Mouse (Mus musculus) olfactory bulb, adult 2 months (tissue): ENCODE measurements around the gene Rsph1. TPM values are rescaled to one million over a fixed set of nuclear protein-coding genes. Genes with fewer than 3 reads are reported as not detected.

Experiments
- H3K27ac ChIP-seq: fragments of 200-500 bp; 2 replicates; pipeline ENCODE4 v1.5.1; 2012; ENCODE audit warnings: low read depth, low read length; ENCODE audit not compliant: insufficient read depth
- H3K4me1 ChIP-seq: fragments of 200-500 bp; 2 replicates; pipeline ENCODE4 v1.6.1; 2012; ENCODE audit warnings: low read length; ENCODE audit not compliant: control insufficient read depth, insufficient read depth
- H3K4me3 ChIP-seq: fragments of 200-500 bp; 2 replicates; pipeline ENCODE4 v1.5.1; 2012; ENCODE audit warnings: mild to moderate bottlenecking, low read depth, low read length, moderate library complexity; ENCODE audit not compliant: insufficient read depth
- CTCF ChIP-seq: fragments of 200-500 bp; IDR thresholded peaks from 2 replicates; pipeline ENCODE4 v1.5.1; 2012; ENCODE audit warnings: low read depth, mild to moderate bottlenecking, low read length, moderate library complexity; ENCODE audit not compliant: insufficient read depth
- POLR2A ChIP-seq: fragments of 200-500 bp; IDR thresholded peaks from 2 replicates; pipeline ENCODE4 v1.6.1; 2012; ENCODE audit warnings: mild to moderate bottlenecking, low read depth, low read length, moderate library complexity; ENCODE audit not compliant: insufficient read depth
- WGBS: fragments of 180-500 bp; shearing (Covaris S2); methylation state at CpG from one replicate; pipeline ENCODE4 v1.1.7; 2018; 5-methylcytosine and 5-hydroxymethylcytosine counted together
- polyA plus RNA-seq: library from polyadenylated mRNA; stranded (reverse); fragments of >200 nt; gene quantifications from 2 replicates; pipeline ENCODE4 v1.2.4, GENCODE M21; 2012; ENCODE audit warnings: low replicate concordance; ENCODE audit not compliant: missing spikeins, insufficient read depth, insufficient read length

The Rsph1 gene
- polyA plus RNA-seq, 1 experiment, result not detected

GRCm38 (mm10) chr17:31265171-31265572 is 12.0 kb downstream of the Rsph1 start:
- H3K4me3 ChIP-seq, result no peak overlapping the region
- no peaks in the 10 kb centered on the region for H3K4me1 ChIP-seq
- WGBS, result 67% methylated on average over 3 of the region's 3 CpGs
- TF ChIP-seq CTCF (no peak), POLR2A (no peak)
- H3K27ac ChIP-seq, result no peak overlapping the region

GRCm38 (mm10) chr17:31264372-31264771 is 12.8 kb downstream of the Rsph1 start:
- Histone ChIP-seq H3K4me1 (no peaks in the 10 kb centered on the region), H3K4me3 (no peak overlapping the region), H3K27ac (no peak overlapping the region)
- WGBS, result 73% methylated on average over 6 of the region's 6 CpGs
- no peak for TF ChIP-seq POLR2A
- no peak for TF ChIP-seq CTCF

GRCm38 (mm10) chr17:31263770-31264169 is 13.4 kb downstream of the Rsph1 start:
- 94% methylated on average over 5 of the region's 5 CpGs for WGBS
- no peaks in the 10 kb centered on the region for H3K4me1 ChIP-seq
- TF ChIP-seq CTCF (no peak), POLR2A (no peak)
- no peak overlapping the region for H3K4me3 ChIP-seq
- H3K27ac ChIP-seq, result no peak overlapping the region

- H3K27ac ChIP-seq, result no peak overlapping the region
These were observed 14.5 kb downstream of the Rsph1 start for GRCm38 (mm10) chr17:31262715-31263114.

GRCm38 (mm10) chr17:31261352-31261751 is 15.8 kb downstream of the Rsph1 start:
- H3K4me1 ChIP-seq, result no peaks in the 10 kb centered on the region
- H3K4me3 ChIP-seq, result no peak overlapping the region
- WGBS, result 85% methylated on average over 6 of the region's 6 CpGs
- no peak for TF ChIP-seq CTCF
- no peak for TF ChIP-seq POLR2A
- no peak overlapping the region for H3K27ac ChIP-seq

More at GRCm38 (mm10) chr17:31262715-31263114, 14.5 kb downstream of the Rsph1 start:
- TF ChIP-seq CTCF, result no peak
- Histone ChIP-seq H3K4me3 (no peak overlapping the region), H3K4me1 (no peaks in the 10 kb centered on the region)
- WGBS, result 67% methylated on average over 5 of the region's 5 CpGs

- Histone ChIP-seq H3K4me1 (no peaks in the 10 kb centered on the region), H3K4me3 (no peak overlapping the region), H3K27ac (no peak overlapping the region)
- 92% methylated on average over 7 of the region's 7 CpGs for whole genome bisulfite sequencing
- TF ChIP-seq CTCF, result no peak
- no peak for TF ChIP-seq POLR2A
These were observed 16.8 kb downstream of the Rsph1 start for GRCm38 (mm10) chr17:31260430-31260829.

- H3K27ac ChIP-seq, result no peak overlapping the region
- 80% methylated on average over 4 of the region's 4 CpGs for WGBS
These were observed 17.4 kb downstream of the Rsph1 start for GRCm38 (mm10) chr17:31259825-31260224.

GRCm38 (mm10) chr17:31259145-31259544 is 18.0 kb downstream of the Rsph1 start:
- no peak overlapping the region for H3K4me3 ChIP-seq
- H3K27ac ChIP-seq, result no peak overlapping the region
- peaks cover 6% of the 10 kb centered on the region for H3K4me1 ChIP-seq
- 91% methylated on average over 4 of the region's 4 CpGs for WGBS
- TF ChIP-seq CTCF (no peak), POLR2A (no peak)

More at GRCm38 (mm10) chr17:31259825-31260224, 17.4 kb downstream of the Rsph1 start:
- no peak overlapping the region for H3K4me3 ChIP-seq
- H3K4me1 ChIP-seq, result no peaks in the 10 kb centered on the region
- TF ChIP-seq CTCF, result no peak
- TF ChIP-seq POLR2A, result no peak

GRCm38 (mm10) chr17:31258310-31258865 is 18.8 kb downstream of the Rsph1 start:
- WGBS, result 90% methylated on average over 9 of the region's 9 CpGs
- no peak overlapping the region for H3K27ac ChIP-seq
- peaks cover 6% of the 10 kb centered on the region for H3K4me1 ChIP-seq
- no peak overlapping the region for H3K4me3 ChIP-seq
- TF ChIP-seq CTCF (no peak), POLR2A (no peak)

GRCm38 (mm10) chr17:31257898-31258297 is 19.3 kb downstream of the Rsph1 start:
- peaks cover 6% of the 10 kb centered on the region for H3K4me1 ChIP-seq
- no peak overlapping the region for H3K4me3 ChIP-seq
- no peak overlapping the region for H3K27ac ChIP-seq
- WGBS, result 95% methylated on average over 12 of the region's 12 CpGs
- TF ChIP-seq CTCF (no peak), POLR2A (no peak)
